Mouse (Mus musculus) kidney, adult 2 months (tissue): ENCODE data around the gene Kpna4.

Experiments
- CTCF ChIP-seq: fragments of 200-500 bp; conservative IDR thresholded peaks from 2 replicates; pipeline ENCODE4 v1.5.1; 2011; ENCODE audit warnings: low read depth, mild to moderate bottlenecking, control low read depth, low read length, moderate library complexity, mixed read lengths; ENCODE audit not compliant: insufficient read depth, insufficient read length
- POLR2A ChIP-seq: fragments of 200-500 bp; IDR thresholded peaks from one replicate; pipeline ENCODE4 v1.6.1; 2011; ENCODE audit warnings: low read depth, low read length, control low read depth

DNA sequence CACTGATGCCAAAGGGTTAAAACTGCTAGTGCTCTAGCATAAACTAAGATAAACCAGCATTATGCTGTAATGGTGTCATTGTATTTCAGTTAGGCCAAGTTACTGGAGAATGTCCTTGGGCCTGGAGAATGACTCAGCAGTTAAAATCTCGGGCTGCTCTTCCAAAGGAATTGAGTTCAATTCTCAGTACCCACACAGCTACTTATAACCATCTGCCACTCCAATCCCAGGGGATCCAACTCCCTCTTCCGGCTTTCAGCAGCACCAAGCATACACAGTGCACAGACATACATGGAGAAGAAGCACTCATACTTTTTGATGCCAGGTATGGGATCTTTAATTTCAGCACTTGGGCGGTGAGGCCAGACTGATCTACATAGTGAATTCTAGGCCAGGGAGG, 8.1 kb downstream of the Kpna4 start:
- TF ChIP-seq POLR2A = no peak
- no peak for TF ChIP-seq CTCF
